Mouse (Mus musculus): Measurements from ENCODE around the gene Gm42674. TPM values are rescaled to one million over a fixed set of nuclear protein-coding genes. Genes with fewer than 3 reads are reported as not detected.

The Gm42674 gene
- polyA plus RNA-seq, 1 experiment from 2014 or later = not detected

GRCm38 (mm10) chr3:90613461-90614147, 11.9 kb downstream of the Gm42674 start:
- DNase-seq (no peak), ATAC-seq (no peak)
- H3K27ac ChIP-seq (ENCODE audit: low read depth) = no peak overlapping the region
- peak overlapping the region; percentile 31 for H3K4me3 ChIP-seq (ENCODE audit: low read depth, low read length)
- peaks cover 4% of the 10 kb centered on the region; the same call in 1 of the 2 replicates for H3K4me1 ChIP-seq (ENCODE audit: insufficient read depth)
- H3K4me2 ChIP-seq (ENCODE audit: low read depth, low read length) = peak overlapping the region; percentile 64
- TF ChIP-seq CTCF (IDR thresholded peaks at IDR 0.05; ENCODE audit: low read depth) = no peak
- TF ChIP-seq EP300 (IDR thresholded peaks at IDR 0.05; ENCODE audit: low read depth) = no peak
- H3K9ac ChIP-seq (replicated peaks) = no peak overlapping the region; the same call in 1 of the 2 replicates
- 40% methylated on average over 7 of the region's 7 CpGs for WGBS (ENCODE audit: insufficient replicate concordance)
- no peaks in the 10 kb centered on the region for H3K27me3 ChIP-seq (ENCODE audit: insufficient read depth, low read length)
- H3K36me3 ChIP-seq (replicated peaks; ENCODE audit: insufficient read depth, low read length) = no peaks in the 10 kb centered on the region
- no peaks in the 10 kb centered on the region for H3K9me3 ChIP-seq (ENCODE audit: low read length)

- TF ChIP-seq CTCF (IDR thresholded peaks at IDR 0.05; ENCODE audit: low read depth) (no peak), EP300 (IDR thresholded peaks at IDR 0.05; ENCODE audit: low read depth) (no peak)
- no peaks in the 10 kb centered on the region for H3K27me3 ChIP-seq (ENCODE audit: insufficient read depth, low read length)
- H3K9me3 ChIP-seq (ENCODE audit: low read length) = no peaks in the 10 kb centered on the region
- H3K9ac ChIP-seq (replicated peaks) = no peak overlapping the region
- peak overlapping the region; percentile 64 for H3K4me2 ChIP-seq (ENCODE audit: low read depth, low read length)
- H3K27ac ChIP-seq (ENCODE audit: low read depth) = no peak overlapping the region
- H3K36me3 ChIP-seq (replicated peaks; ENCODE audit: insufficient read depth, low read length) = no peaks in the 10 kb centered on the region
- H3K4me3 ChIP-seq (ENCODE audit: low read depth, low read length) = peak overlapping the region; percentile 31; the same call in 1 of the 2 replicates
- no peak for ATAC-seq
- 71% methylated on average over 6 of the region's 6 CpGs for WGBS (ENCODE audit: insufficient replicate concordance)
- H3K4me1 ChIP-seq (ENCODE audit: insufficient read depth) = peaks cover 4% of the 10 kb centered on the region; the same call in 1 of the 2 replicates
- DNase-seq = no peak
These were observed 12.4 kb downstream of the Gm42674 start for GRCm38 (mm10) chr3:90614148-90614530.

GRCm38 (mm10) chr3:90614611-90615251, 13.0 kb downstream of the Gm42674 start:
- TF ChIP-seq CTCF (IDR thresholded peaks at IDR 0.05; ENCODE audit: low read depth) (no peak), EP300 (IDR thresholded peaks at IDR 0.05; ENCODE audit: low read depth) (no peak)
- Histone ChIP-seq H3K4me2 (ENCODE audit: low read depth, low read length) (peak overlapping the region; percentile 64), H3K4me1 (ENCODE audit: insufficient read depth) (peaks cover 4% of the 10 kb centered on the region; the same call in 1 of the 2 replicates), H3K27ac (ENCODE audit: low read depth) (no peak overlapping the region), H3K4me3 (ENCODE audit: low read depth, low read length) (no peak overlapping the region), H3K9me3 (ENCODE audit: low read length) (no peaks in the 10 kb centered on the region), H3K27me3 (ENCODE audit: insufficient read depth, low read length) (no peaks in the 10 kb centered on the region), H3K9ac (replicated peaks) (no peak overlapping the region), H3K36me3 (replicated peaks; ENCODE audit: insufficient read depth, low read length) (no peaks in the 10 kb centered on the region)
- DNase-seq (no peak), ATAC-seq (peak; percentile 50)
- WGBS (ENCODE audit: insufficient replicate concordance) = 62% methylated on average over 11 of the region's 11 CpGs

- WGBS (ENCODE audit: insufficient replicate concordance) = 13% methylated on average over 7 of the region's 7 CpGs
- H3K4me1 ChIP-seq (ENCODE audit: insufficient read depth) = peaks cover 4% of the 10 kb centered on the region; the same call in 1 of the 2 replicates
- no peak overlapping the region for H3K9ac ChIP-seq (replicated peaks)
- no peaks in the 10 kb centered on the region for H3K9me3 ChIP-seq (ENCODE audit: low read length)
- no peaks in the 10 kb centered on the region for H3K27me3 ChIP-seq (ENCODE audit: insufficient read depth, low read length)
- TF ChIP-seq EP300 (IDR thresholded peaks at IDR 0.05; ENCODE audit: low read depth) (no peak), CTCF (IDR thresholded peaks at IDR 0.05; ENCODE audit: low read depth) (peak; percentile 85)
- DNase-seq (peak; percentile 75), ATAC-seq (peak; percentile 68)
- H3K4me2 ChIP-seq (ENCODE audit: low read depth, low read length) = no peak overlapping the region
- H3K27ac ChIP-seq (ENCODE audit: low read depth) = no peak overlapping the region
- H3K36me3 ChIP-seq (replicated peaks; ENCODE audit: insufficient read depth, low read length) = no peaks in the 10 kb centered on the region
- H3K4me3 ChIP-seq (ENCODE audit: low read depth, low read length) = no peak overlapping the region
These were observed 13.7 kb downstream of the Gm42674 start for GRCm38 (mm10) chr3:90615415-90615814.

GRCm38 (mm10) chr3:90615911-90616310, 14.2 kb downstream of the Gm42674 start:
- Histone ChIP-seq H3K27ac (ENCODE audit: low read depth) (no peak overlapping the region), H3K4me3 (ENCODE audit: low read depth, low read length) (no peak overlapping the region)
- TF ChIP-seq CTCF (IDR thresholded peaks at IDR 0.05; ENCODE audit: low read depth) = no peak
- no peak for TF ChIP-seq EP300 (IDR thresholded peaks at IDR 0.05; ENCODE audit: low read depth)

GRCm38 (mm10) chr3:90617586-90617985, 15.9 kb downstream of the Gm42674 start:
- no peaks in the 10 kb centered on the region for H3K36me3 ChIP-seq (replicated peaks; ENCODE audit: insufficient read depth, low read length)
- H3K9me3 ChIP-seq (ENCODE audit: low read length) = no peaks in the 10 kb centered on the region
- TF ChIP-seq CTCF (IDR thresholded peaks at IDR 0.05; ENCODE audit: low read depth) (peak; percentile 52), EP300 (IDR thresholded peaks at IDR 0.05; ENCODE audit: low read depth) (no peak)
- no peak overlapping the region for H3K27ac ChIP-seq (ENCODE audit: low read depth)
- peaks cover 4% of the 10 kb centered on the region; the same call in 1 of the 2 replicates for H3K4me1 ChIP-seq (ENCODE audit: insufficient read depth)
- H3K27me3 ChIP-seq (ENCODE audit: insufficient read depth, low read length) = no peaks in the 10 kb centered on the region
- ATAC-seq = no peak
- WGBS (ENCODE audit: insufficient replicate concordance) = 20% methylated on average over 1 of the region's 1 CpGs
- no peak overlapping the region for H3K4me3 ChIP-seq (ENCODE audit: low read depth, low read length)
- no peak overlapping the region for H3K4me2 ChIP-seq (ENCODE audit: low read depth, low read length)
- H3K9ac ChIP-seq (replicated peaks) = no peak overlapping the region
- DNase-seq = no peak

More at GRCm38 (mm10) chr3:90615911-90616310, 14.2 kb downstream of the Gm42674 start:
- ATAC-seq = no peak
- Histone ChIP-seq H3K4me2 (ENCODE audit: low read depth, low read length) (no peak overlapping the region), H3K4me1 (ENCODE audit: insufficient read depth) (peaks cover 4% of the 10 kb centered on the region; the same call in 1 of the 2 replicates), H3K9me3 (ENCODE audit: low read length) (no peaks in the 10 kb centered on the region), H3K9ac (replicated peaks) (no peak overlapping the region), H3K36me3 (replicated peaks; ENCODE audit: insufficient read depth, low read length) (no peaks in the 10 kb centered on the region), H3K27me3 (ENCODE audit: insufficient read depth, low read length) (no peaks in the 10 kb centered on the region)
- WGBS (ENCODE audit: insufficient replicate concordance) = 57% methylated on average over 1 of the region's 1 CpGs
- no peak for DNase-seq
